Mouse (Mus musculus): ENCODE measurements at regions not wholly inside any gene's neighbourhood (a gene's known extent, or its start where the extent isn't known, plus 50 kb on each side); places are given as distances from the start of the nearest gene placed in this dataset.

GRCm38 (mm10) chr2:161164320-161164719 lies 55.4 kb upstream of the Chd6 start:
- no peak for DNase-seq
